Mouse (Mus musculus) frontal cortex, postnatal 10 days (tissue): Measurements from ENCODE around the gene Pld1.
A peak's percentile ranks its signal among the peaks of the same experiment; 100 is the strongest.

Experiments used
- DNase-seq, 2 experiments: peaks; one replicate each; pipeline ENCODE4 v3.0.0; 2022; ENCODE audit warnings: low spot score in 2 of 2, mixed read lengths in 1 of 2

Gene Pld1

DNA sequence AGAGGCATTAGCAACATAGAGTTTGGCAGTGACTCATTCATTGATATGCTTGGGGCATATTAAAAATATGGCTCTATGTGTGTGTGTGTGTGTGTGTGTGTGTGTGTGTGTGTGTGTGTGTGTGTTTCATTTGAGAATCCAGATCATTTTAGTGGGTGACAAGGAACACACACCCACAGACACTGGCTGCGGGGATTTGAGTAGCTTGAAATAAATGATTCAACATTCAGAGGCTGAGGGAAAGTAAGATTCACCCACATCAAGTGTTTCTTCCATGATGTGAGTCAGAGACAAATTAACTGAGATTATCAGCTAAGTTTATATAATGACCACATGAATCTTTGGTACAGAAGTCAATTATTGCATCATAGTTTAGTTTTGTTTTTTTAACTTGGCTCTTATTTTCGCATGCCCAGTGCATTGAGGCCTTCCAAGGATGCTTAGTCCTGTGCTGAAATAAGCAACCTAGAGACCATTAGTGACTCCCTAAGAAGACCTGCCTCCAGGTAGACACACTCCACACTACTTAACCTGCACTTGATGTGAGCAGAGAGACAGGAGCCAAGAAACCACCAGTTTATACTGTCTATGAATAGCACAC is 211.3 kb downstream of the Pld1 start:
- peak in 1 of 2 experiments; percentile 27 for DNase-seq

DNA sequence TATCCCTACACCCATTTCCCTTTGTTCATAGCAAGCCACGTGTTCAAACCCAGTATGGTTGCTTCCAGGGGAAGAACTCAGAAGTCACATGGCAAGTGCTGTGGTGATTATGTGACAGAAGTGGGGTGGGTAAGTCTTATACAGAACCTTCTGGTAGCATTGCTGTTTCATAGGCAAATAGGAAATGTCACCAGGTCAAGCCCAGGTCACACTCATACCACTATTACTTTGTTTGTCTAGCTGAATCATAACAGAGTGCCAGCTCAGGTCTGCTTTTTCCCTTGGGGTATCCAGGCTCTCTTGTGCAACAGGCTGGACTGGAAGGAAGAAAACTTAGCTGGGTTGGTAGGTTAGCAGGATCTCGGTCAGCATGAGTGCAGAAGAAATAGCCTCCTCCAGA is 219.5 kb downstream of the Pld1 start:
- DNase-seq, result no peak

DNA sequence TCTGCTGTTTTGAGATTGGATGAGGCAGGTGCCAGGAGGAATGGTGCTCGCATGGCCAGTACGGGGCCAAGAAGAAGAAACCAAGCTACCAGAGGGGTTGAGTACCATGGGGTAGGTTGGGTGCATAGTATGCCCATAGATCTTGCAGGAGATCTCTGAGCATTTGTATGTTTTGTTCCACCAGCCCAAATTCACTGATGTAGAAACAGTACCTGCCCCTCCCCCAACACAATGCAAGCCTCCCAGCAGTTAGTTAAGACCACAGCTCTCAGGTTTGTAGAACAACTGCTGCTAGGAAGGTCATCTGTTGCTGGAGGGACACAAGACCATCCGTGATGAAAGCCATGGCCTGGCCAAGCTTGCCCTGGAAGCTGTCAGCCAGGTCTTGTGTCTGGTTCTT is 220.4 kb downstream of the Pld1 start:
- DNase-seq, result no peak

DNA sequence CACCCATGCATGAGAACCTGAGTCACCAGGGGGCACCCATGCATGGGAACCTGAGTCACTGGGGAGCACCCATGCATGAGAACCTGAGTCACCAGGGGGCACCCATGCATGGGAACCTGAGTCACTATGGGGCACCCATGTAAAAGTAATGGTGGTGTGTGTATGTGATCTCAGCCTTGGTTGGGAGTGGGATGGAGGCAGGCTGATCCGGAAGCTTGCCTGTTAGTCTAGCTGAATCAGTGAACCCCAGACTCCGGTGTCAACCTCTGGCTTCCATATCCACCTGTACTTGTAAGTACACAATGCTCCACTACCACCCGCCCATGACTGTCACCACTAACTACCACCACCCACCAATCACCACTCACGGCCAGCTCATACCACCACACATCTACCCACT is 223.9 kb downstream of the Pld1 start:
- DNase-seq, result no peak

DNA sequence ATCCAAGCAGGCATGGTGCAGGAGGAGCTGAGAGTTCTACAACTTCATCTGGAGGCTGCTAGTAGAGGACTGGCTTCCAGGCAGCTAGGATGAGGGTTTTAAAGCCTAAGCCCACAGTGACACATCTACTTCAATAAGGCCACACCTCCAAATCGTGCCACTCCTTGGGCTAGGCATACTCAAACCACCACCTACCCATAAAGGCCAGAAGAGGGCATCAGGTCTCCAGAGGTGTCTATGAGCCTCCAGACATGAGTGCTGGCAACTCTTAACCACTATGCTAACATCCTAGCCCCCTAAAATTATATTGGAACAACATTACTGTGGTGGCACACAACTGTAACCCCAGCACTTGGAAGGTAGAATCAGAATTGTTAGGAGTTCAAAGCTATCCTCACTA is 226.2 kb downstream of the Pld1 start:
- no peak for DNase-seq

DNA sequence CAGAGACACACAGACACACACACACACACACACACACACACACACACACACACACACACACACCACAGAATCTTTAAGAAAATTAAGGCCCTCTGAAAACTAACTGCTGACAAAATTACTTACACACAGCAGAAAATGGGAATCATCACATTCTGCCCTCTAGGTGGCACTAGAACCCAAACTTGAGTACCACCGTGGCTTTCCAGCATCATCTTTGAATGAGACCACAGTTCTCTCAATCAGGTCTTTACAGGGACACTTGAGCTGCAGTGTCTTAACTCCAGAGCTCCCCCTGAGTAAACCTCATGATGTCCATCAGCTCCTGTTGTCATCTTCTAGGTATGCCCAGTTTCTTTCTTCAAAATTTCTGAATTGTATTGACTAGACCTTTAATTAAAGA is 227.1 kb downstream of the Pld1 start:
- DNase-seq, result peak; percentile 32 to 67

DNA sequence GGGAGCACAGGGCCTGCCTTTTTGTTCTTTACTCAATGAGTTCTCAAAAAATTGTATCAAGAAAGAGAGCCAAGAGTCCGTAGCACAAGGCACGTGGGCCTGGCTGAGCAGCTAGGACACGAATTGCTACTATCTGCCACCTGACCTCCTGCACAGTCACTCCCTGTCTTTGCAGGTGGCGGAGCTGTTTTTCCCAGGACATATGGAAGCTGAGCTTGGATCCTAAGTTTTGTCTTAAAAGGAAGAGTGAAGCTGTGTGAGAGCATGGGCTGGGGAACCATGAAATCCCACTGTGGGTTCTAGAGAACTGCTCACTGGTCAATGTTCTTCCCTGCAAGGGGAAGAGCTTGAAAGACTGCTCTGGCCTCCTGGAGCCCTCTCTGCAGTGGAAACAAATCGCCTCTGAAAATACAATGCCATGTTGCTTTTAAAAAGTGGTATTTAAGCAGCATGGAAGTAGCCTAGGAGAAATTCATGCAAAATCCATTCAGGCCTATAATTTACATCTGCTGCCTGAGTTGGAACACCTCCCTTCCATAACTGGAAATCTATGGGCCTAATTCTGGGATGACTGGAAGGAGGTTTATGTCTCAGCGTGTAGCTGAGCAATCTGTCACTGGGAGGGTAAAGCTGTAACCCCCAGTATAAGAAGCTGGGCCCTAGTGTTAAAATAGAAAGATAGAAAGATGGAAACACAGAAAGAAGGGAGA is 229.5 kb downstream of the Pld1 start:
- DNase-seq, result no peak

DNA sequence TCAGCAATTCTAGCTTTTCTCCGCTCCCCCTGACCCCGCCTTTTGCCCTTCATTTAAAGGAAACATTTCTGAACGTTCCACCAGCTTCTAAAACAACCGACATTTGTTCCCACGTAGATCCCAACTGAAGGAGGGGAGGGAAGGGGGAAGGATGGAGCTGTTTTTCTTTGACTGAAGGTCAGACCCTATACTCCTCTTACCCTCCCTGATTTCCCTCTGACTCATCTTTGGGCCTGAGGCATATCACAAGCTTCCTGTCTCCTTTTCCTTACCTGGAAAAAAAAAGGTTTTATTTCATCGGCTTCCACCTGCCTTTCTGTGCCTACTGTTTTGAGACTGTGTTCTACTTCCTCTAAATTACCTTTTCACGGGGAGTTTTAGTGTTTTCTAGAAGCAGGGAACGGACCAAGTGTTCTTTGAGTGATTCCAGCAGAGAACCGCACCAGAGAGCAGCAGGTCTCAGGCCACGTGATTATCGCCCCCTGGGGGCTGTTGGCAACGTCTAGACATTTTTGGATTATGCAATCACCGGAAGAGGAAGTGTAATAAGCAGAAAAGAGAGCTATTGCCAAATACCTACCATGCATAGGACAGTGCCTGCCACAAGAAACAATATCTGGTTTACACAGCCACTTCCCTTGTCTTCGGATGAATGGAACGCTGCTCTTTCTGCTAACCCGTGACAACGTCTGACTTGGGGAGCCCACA is 232.6 kb downstream of the Pld1 start:
- peak in 1 of 2 experiments; percentile 43 for DNase-seq

DNA sequence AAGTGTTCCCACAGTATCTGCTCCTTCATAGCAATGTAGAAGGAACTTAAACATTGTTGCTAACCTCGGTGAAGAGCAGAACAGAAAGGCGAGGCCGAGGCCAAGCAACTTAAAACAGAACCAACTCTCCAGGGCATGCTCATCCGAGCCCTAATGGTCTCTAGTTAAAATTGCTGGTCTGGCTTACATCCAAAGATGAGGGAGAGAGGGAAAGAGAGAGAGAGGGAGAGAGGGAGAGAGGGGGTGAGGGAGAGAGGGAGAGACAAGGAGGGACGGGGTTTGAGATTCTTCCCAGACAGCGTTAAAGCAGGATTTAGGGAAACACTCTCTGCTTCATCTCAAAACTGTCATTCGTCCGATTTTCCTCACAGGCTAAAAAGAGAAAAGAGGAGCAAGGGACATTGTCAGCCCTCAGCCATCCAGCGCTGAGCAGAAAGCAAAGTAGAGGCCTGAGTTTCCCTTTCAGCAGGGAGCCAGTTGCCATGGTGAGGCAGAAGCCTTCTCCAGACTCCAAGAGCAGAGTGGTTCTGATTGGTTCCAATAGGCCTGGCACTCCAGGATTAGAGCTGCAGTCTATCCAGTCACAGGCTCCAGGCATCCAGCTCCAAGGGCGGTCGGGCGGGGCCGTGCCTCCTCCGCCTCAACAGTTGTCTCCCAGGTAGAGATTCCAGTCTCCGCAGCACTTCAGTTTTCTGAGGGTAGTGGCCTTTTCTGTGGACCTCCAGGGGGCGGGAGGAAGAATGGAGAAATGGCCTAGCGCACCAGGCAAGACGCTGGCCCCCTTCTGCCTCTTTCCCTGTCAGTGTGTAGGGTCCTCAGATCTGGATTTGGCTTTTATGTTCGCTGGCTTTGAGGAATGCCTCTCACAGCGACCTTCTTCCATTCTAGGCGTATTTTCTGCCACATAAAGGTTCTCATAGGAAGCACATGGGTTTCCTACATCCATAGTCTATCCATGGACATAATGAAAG is 237.8 kb downstream of the Pld1 start:
- DNase-seq, result peak; percentile 86 to 90

DNA sequence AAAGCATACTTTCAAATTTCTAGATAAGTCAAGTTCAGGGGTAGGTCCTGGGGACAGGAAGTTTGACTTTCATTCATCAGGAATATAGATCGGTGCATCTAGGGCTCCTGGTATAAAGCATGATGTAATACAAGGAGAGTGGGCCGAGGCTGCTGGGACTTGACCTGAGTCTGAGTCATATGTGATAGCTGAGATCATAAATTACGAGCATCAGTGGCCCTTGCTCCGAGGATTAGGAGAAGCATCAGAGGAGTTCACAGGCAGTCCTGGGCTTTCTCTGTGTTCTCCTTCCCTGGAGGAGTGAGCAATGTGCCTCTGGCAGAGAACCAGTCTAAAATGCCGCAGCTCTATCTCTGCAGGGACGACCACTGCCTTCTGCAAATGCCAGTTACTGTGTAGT is 239.8 kb downstream of the Pld1 start:
- no peak for DNase-seq
